Mouse (Mus musculus): ENCODE results near the gene Pfkfb3.

The Pfkfb3 gene

DNA sequence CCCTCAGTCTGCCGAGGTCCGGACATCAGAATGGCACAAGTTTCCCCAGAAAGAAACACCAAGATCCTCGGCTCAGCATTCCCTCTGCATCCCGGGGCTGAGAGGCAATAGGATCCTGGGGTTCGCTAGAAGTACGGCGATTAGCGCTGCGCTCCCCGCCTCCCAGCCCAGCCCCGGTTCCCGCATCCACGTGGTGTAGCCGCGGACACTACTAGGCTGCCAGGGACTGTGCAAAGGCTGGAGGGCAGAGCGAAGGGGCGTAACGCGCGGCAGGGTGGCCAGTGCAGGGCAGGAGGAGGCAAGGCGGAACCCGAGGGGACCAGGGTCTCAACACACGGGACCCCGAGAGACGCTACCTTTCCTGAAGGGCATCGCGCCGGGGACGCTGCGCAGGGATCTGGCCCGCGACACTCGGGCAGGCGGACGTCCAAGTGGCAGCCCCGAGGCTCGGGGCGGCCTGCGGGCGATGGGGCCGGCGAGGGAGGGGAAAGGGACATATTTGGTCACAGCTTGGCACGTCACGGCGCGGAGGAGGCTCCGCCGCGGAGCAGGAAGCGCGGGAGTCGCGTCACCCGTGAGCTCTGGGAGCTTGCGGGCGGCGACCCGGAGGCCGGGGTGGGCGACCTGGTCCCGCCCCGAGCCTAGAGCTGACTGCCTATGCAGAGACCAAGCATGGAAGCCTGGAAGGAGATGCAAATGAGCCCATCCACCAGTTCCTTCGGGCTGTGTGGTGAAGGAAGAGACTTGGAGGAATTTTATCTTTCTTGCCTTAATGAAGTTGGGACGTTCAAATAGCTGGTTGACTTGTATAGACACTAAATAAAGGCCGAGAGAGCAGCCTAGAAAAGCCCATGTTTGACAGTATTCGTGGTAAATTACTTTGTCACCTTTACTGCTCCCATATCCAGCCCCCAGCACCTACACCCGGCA lies at the start of gene Pfkfb3:
Gene Pfkfb3 (minus strand): TSS at position 607 of the 930 bp plus-strand sequence.
- DNase-seq (ENCODE audit: low read depth, low spot score): no peak

DNA sequence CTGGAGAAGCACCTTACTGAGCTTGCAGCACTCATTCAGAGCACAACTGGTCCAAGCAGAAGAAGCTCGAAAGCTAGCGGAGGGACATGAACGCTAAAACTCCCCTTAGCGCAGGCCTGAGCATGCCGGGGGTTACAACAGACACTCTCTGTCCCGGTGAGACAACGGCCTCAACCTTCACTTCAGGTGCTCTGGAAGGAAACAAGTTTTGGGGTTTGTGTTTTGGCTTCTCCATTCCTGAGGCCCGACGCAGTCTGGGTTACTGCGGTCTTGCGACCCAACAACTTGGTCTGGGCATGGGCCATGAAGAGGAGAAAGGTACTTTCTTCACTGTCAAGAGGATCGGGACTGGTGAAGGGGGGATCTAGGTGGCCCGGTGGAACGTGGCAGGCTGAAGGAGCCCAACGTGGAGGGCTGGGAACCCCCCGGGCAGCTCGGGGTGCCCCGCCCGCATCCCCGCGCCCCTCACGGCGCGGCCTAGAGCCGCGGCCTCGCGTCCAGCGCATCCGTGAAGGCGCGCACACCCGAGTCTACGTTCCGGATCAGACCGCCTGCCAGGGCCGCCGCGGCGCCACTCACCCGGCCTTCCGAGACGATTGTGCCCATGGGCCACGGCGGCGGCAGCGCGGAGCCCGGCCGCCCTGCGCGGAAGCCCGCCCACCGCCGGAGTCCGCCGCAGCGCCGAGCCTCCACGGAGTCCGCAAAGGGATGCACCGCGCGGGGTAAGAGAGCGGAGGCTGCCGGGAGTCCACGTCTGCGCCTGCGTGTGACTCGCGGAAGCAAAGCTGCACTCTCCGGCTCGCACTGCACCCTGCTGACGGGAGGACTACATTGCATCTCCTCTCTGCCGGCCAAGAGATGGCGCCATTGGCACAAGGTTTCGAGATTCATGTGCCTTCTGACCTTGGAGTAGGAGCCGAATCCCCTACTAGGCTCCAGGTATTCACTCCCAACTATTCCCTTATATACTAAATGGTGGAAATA lies 48.9 kb upstream of the Pfkfb3 start:
- DNase-seq (ENCODE audit: low read depth, low spot score): peak; percentile 95

DNA sequence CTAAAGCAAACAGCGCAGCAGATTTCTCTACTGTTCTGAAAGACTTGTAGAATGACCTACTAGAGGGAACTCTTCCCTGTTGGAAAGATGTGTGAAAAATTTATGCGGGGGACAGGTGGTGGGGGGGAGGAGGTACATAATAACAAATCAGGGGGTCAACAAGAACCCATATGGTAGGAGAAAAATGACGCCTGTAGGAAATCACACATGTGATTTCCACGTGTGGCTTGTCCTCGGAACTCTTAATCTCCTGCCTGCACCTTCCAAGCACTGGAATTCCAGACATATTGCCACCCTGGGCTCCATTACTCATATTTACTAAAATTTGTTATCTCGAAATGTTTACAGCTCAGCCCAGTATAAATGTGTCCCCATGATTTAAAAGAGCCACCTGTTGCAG lies 47.9 kb upstream of the Pfkfb3 start:
- no peak for DNase-seq (ENCODE audit: low read depth, low spot score)

DNA sequence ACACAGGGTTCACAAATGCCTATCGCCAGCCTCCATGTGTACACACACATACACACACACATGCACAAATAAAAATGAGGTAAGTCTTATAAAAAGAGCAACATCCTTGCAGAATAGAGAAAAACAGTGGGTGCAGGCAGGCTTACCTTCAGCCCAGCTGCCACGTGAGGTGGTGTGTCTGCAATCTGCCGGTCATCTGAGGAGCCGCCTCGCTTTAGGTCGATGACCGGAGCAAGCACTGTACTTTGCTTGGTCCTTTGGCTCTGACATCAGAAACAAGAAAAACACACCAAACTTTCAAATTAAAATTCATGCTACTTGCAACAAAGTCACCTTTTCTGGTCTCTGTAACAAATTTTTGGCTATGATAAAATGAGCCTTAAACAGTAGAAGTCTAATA lies 44.0 kb upstream of the Pfkfb3 start:
- DNase-seq (ENCODE audit: low read depth, low spot score): no peak

DNA sequence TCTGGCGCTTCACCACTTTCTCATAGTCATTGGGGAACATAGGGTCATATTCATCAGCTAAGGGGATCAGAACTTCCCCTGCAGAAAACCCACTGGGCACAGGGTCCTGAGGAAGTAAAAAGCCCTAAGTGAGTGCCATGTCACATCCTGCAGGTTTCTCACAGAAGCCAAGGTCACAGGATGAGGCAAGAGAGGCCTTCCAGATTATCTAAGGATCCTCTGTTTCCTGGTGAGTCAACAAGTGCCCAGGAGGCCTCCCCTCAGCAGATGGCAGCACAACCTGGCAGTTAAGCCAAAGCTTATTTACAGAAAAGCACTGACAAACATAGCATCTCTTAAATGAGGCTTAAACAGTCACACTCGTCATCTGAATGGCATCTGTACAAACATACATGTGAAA lies 42.8 kb upstream of the Pfkfb3 start:
- no peak for DNase-seq (ENCODE audit: low read depth, low spot score)

DNA sequence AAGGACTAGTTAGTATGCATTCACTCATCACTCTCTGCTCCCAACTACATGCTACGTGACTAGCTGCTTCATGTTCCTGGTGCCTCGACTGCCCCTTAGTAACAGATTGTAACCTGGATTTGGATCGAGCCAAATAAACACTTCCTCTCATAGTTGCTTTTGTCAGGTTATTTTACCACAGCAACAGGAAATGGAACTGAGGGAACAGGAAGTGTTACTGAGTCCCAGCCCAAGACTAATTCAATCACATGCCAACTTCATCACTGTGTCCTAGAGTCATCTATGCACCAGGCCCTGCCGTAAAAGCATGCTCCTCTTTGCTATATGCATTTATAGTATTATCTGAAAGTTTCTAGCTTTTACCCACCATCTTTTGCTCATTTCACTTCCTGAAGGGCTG lies 34.1 kb upstream of the Pfkfb3 start:
- DNase-seq (ENCODE audit: low read depth, low spot score): no peak

DNA sequence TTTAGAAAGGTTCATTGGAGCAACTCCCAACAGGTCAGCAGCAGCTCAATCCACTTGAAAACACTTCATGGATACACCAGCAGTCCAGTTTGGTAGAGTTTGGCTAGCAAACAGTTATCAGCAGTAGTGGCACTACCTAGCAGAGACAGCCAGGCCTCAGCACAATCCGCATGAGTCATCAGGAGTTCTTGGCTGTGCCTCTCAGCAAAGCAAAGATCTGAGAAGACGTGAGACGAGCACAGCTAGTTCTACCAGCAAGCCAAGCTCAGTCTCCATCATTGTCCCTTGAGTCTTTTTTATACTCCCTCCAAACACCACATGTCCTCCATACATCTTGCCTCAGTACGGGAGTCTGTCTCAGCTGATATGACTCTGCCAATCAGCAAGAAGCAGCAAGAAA lies 25.5 kb upstream of the Pfkfb3 start:
- no peak for DNase-seq (ENCODE audit: low read depth, low spot score)

DNA sequence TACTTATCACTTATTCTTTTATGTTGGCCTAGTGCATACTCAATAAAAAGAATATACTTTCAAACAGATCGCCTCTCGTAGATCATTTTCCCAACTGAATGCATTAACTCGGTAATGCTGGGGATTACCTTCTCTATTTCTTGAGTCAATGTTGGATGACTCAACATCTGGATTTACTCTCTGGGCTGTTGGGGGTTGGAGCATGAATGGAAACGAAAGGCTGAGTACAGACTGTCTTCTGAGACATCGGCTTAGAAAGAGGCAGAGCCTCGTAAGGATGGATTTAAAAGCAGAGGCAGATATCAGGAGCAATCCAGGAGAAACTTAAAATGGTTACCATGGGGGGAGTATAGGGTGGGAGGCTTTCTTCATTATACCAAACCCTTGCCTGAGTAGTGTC lies 24.3 kb upstream of the Pfkfb3 start:
- no peak for DNase-seq (ENCODE audit: low read depth, low spot score)

DNA sequence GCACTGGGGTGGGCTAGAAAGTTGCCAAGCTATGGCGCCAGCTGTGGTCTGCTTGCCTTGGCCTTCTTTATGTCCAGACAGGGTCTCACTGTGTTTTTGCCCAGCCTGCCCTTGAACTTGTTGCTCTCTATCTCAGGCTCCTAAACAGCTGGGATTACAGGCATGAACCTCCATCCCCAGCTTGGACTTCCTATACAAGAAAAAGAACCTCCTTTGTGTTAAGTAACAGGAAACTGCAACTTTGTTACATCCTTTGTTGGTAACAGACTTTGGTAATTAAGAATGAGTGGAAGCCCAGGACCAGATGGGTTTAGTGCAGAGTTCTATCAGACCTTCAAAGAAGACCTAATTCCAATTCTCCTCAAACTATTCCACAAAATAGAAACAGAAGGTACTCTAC lies 19.8 kb upstream of the Pfkfb3 start:
- DNase-seq (ENCODE audit: low read depth, low spot score): no peak

DNA sequence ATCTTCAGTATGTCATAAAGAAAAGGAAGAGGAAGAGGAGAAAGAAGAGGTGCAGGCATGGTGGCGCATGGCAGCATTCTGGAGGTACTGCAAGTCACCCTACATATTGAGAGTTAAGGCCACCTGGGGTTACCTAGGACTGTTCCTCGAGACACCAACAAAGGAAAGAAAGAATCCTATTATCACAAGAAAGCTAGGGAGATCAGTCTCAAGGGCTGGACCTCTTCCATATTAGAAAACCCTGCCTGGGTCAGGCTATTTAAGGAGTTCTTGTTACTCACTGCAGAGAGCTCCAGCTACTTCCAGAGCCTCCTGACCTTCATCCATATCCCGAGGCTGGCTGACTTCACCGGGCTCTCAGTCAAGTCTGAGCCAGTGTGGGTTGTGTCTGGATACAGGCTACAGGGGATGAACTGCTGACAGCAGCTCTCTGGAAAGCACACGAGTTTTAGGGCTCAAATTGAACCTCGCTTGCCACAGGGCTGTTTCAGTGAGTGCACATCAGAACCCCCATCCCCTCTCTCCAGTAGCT lies 17.2 kb upstream of the Pfkfb3 start:
- DNase-seq (ENCODE audit: low read depth, low spot score): no peak

DNA sequence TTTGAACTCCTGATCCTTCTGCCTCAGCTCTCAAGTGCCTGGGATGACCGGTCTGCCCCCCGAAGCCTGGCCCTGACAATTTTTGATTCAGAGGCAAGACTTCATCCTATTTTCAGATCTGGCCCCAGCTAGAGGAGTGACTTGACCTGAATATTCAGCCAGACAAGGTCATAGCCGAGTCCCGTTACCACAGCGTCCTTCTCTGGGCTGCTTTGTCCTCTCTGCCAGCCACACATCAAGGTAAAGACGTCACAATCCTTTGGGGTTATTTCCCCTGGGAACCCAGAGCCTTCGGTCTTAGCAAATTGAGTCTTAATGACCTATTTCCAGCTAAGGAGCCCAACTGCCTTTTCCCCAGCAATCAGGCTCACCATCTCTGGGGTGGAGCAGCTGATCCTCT lies 14.6 kb upstream of the Pfkfb3 start:
- DNase-seq (ENCODE audit: low read depth, low spot score): no peak

DNA sequence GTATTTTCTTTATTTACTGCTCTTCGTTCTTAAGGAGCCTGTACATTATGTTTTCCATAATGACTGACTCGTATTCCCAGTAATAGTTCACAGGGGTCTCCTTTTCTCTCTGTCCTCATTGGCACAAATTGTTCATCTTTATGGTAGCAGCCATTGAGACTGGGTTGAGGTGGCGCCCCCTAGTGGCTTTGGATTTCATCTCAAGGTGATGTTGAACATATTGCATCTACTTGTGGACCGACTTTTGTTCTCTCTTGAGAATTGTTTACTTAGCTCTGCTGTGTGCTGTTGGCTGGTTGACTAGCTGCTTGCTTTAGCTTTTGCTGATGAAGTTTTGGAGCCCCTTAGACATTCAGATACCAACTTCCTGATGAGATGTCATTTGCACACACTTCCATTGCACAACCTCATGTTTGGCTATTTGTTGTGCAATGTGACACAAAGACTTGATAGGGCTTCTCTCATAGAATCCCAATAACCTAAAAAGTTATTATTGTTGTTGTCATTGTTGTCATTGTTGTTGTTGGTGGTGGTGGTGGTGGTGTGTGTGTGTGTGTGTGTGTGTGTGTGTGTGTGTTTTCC lies 14.0 kb upstream of the Pfkfb3 start:
- no peak for DNase-seq (ENCODE audit: low read depth, low spot score)

DNA sequence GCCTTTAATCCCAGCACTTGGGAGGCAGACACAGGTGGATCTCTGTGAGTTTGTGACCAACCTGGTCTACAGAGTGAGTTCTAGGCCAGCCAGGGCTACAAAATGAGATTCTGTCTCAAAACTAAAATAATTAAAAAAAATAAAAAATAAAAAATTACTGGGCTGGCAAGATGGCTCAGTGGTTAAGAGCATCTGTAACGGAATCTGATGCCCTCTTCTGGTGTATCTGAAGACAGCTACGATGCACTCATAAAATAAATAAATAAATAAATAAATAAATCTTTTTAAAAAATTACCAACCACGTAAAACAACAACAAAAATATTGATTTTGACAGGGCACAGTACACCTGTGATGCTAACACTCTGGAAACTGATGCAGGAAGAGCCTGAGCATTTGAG lies 13.0 kb upstream of the Pfkfb3 start:
- DNase-seq (ENCODE audit: low read depth, low spot score): no peak

DNA sequence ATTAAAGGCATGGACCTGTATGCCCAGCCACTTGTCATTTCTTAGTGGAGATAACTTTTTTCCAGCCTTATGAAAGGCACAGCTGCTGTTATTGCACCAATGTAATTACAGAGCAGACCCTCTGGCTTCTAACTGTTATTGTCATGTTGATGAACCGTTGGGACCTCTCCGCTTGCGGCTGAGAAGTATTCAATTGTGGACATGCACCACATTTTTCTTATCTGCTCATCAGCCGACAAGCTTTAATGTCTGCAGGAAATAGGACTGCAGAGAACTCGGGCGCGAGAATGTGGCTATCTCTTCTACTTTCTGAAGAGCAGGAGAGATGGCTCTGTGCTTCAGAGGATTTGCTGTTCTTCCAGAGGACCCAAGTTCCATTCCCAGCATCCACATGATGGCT lies 12.4 kb upstream of the Pfkfb3 start:
- DNase-seq (ENCODE audit: low read depth, low spot score): no peak

DNA sequence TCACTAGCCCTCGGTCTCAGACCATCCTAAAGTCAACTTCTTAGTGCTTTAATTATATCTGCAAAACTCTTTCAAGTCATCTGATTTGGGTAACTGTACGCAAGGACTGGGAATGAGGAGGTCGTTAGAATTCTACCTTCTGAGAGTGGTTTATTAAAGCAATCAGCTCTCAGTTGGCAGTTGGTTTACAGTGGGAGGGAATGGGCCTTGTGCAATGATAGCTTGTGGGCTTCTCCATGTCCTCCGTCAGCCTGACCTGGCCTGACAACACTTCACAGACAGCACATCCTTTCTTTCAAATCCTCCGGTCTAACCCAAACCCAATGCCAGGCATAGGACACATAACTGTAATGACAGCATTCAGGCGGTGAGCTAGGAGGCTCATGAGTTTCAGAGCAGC lies 10.9 kb upstream of the Pfkfb3 start:
- no peak for DNase-seq (ENCODE audit: low read depth, low spot score)

DNA sequence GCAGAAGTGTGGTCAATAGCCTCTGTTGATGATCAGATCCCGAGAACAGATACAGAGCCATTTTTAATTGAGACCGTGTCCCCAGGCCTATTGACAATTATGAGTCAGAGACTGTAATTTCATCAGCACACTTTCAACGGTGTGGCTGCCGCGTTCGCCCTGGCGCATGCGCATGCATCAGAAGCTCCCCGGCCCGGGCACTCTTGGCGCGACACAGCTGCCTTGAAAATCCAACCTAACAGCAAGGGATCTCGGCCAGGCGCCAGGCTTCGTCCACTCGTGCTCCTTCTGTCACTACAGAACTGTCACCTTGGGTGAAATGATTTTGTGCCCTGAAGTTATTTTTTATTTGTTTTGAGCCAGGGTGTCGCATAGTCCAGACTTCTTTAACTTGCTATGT lies 9.4 kb upstream of the Pfkfb3 start:
- DNase-seq (ENCODE audit: low read depth, low spot score): no peak

DNA sequence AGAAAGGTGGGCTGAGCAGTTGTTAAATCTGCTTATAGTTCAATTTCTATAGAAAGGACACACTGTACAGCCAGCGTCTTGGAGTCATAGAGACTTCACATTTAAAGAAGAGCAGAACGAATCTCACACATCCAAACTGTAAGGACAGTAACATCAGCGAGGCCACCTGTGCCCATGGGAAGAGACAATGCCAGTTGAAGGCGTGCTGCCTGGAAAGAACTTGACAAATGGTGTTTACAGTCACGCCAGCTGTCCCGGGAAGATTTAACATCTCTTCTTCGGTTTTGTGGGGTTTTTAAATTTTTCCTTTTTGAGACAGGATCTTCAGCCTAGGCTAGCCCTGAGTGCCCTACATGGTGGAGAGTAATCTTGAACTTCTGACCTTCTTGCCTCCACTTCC lies 4.8 kb upstream of the Pfkfb3 start:
- DNase-seq (ENCODE audit: low read depth, low spot score): no peak

DNA sequence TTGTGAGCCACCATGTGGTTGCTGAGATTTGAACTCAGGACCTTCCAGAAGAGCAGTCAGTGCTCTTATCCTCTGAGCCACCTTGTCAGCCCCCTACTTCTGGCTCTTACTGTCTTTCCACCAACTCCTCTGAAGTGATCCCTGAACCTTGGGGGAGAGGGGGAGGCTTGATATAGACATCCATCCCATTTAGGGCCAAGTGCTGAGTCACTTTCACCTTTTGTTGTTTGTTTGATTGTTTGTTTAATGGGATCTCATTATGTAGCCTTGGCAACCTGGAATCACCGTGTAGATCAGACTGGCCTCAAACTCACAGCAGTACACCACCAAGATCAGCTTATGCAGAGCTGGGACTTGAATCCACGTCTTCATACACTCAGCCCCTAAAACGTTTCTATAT lies 3.4 kb upstream of the Pfkfb3 start:
- DNase-seq (ENCODE audit: low read depth, low spot score): no peak

DNA sequence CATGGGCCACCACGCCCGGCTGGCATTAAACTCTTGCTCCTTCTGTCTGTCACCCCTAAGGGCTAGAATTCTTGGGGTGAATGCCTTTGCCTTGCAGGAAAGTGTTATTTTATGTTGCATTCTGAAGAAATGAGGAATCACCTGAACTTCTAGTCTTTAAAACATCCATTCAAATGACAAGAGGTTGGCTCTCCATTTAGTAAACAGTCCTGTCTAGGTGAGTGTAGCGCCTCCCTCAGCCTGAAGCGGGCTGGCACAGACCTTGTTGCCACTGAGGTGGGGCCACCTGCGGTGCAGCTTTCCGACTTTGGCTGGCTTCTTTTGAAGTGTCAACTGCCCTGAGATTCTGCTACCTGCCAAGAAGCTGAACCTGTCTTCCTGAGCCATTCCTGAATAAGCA lies 1.4 kb upstream of the Pfkfb3 start:
- DNase-seq (ENCODE audit: low read depth, low spot score): no peak

DNA sequence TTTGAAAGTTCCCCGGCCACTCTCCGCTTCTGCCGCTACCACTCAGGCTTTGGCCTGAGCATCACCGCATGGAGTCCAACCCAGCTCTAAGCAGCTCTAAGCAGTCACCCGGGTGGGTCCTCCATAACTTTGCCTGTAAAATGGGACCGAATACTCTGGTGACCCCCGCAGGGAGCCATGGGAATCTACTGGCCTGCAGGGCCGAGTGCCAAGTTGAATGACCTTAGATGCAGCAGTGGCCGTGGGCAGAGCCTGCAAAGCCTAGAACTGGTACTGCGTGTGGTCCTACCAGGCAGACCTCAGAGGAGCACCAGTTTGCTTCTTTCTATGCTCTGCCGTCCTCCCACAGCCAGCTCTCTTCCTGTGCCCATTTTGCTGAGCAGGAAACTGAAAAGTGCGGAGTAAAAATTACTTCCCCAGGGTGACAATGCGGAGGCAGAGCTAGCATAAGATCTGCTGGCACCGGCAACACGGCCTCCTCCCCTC lies 868 bp downstream of the Pfkfb3 start:
- no peak for DNase-seq (ENCODE audit: low read depth, low spot score)

DNA sequence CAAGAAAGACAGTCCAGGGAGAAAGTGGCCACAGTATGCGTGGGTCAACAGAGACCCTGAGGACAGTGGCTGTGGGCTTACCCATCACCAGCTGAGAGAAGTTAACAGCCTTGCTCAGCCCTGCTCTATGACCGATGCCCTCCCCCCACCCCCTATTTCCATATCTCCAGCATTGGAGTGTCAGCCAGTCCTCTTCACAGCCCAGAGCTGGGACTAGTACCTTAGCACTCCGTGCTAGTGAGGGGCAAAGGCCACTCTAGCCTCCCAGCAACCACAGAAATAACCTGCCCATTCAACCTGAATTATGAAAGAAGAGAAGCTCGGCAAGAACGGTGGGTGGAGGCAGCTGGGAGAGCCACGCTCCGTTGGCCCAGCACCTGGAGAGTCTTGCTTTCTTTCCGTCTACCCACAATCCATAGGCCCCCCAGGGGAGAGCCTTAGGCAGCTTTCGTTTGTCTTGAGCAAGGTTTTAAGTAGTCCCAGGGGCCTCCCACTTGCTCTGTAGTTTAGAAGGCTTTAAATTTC lies 1.5 kb downstream of the Pfkfb3 start:
- DNase-seq (ENCODE audit: low read depth, low spot score): no peak

DNA sequence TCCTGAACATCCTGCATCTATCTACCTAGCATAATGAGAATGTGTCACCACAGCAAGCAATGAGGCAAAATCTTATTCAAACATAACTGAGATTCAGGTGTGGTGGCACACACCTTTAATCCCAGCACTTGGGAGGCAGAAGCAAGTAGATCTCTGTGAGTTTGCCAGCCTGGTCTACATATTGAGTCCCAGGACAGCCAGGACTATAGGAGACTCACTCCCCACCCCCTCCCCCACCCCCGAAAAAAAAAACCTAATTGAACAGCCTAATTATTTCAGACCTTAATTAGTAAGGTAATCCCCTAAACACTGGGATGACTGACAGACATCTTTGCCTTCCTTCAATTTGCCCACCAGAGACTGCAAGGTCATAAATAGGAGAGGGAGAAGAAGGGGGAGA lies 2.2 kb downstream of the Pfkfb3 start:
- DNase-seq (ENCODE audit: low read depth, low spot score): no peak
